Comparison of ENCODE assay signal across 8 mouse cellular contexts in genomic region chr7:19750217-19751069, GRCm38 (mm10). TPM values are rescaled to one million over a fixed set of nuclear protein-coding genes. Genes with fewer than 3 reads are reported as not detected.
A peak's percentile ranks its signal among the peaks of the same experiment; 100 is the strongest.
DNase-seq lines count a peak whose midpoint lies in the region; ATAC-seq lines count a peak whose summit lies in the region.

Gene Nectin2, minus strand, starts transcription at chr7:19750483.

- H3K36me3 ChIP-seq in hindbrain, embryonic 15.5 days = no peaks in the 10 kb centered on the region

- H3K27ac ChIP-seq in hindbrain, embryonic 15.5 days (replicated peaks) = peak within 1 kb of the TSS; percentile 87

- ATAC-seq in hindbrain, embryonic 15.5 days (ENCODE audit: low FRiP score, low read depth) = peak; percentile 68

- H3K9ac ChIP-seq in hindbrain, embryonic 15.5 days = peak within 1 kb of the TSS; percentile 88

- H3K27me3 ChIP-seq in hindbrain, embryonic 15.5 days = no peaks in the 10 kb centered on the region

- H3K4me1 ChIP-seq in hindbrain, embryonic 15.5 days (replicated peaks) = peaks cover 32% of the 10 kb centered on the region

- peak; percentile 93 for DNase-seq in ZHBTc4 (ENCODE audit: low read depth, low spot score)
- peak; percentile 74 to 84 for DNase-seq in cerebellum, postnatal 4 days (ENCODE audit: low spot score in 2 of 2)
- peak; percentile 92 for DNase-seq in gastrocnemius, adult 18-20 months (ENCODE audit: low spot score)
- peak; percentile 52 for DNase-seq in left cerebral cortex, adult 11 months (ENCODE audit: low spot score)
- peak; percentile 94 for DNase-seq in lung, postnatal 4 days
- peak; percentile 92 for DNase-seq in retina, postnatal 1 day
- peak; percentile 75 for DNase-seq in thymus, postnatal 4 days

- H3K4me3 ChIP-seq in hindbrain, embryonic 15.5 days = peak within 1 kb of the TSS; percentile 82

- peak within 1 kb of the TSS; percentile 83 for H3K4me2 ChIP-seq in hindbrain, embryonic 15.5 days

- no peaks in the 10 kb centered on the region for H3K9me3 ChIP-seq in hindbrain, embryonic 15.5 days

- 19% methylated on average over 19 of the region's 19 CpGs for WGBS in hindbrain, embryonic 15.5 days

RNA-seq across cellular contexts. Expression of gene Nectin2, which starts in this region (rescaled TPM):
- 1 to 10 TPM in 1 of 2 experiments, under 1 TPM in 1; 0.64 to 2.0 TPM for total RNA-seq in gastrocnemius, adult 18-20 months (2021)
- 58.9 and 60.4 TPM in 2 replicates for polyA plus RNA-seq in hindbrain, embryonic 15.5 days (2015; fragmentation: Nextera tagmentation; extraction: Ambion mirVana)

Comparison
In these comparisons a context has a peak if more than half of its experiments do, and no peak if none do; other contexts are left out.
1. Peak in every context shown above with its lines: DNase-seq, ATAC-seq, H3K4me3 ChIP-seq and H3K27ac ChIP-seq.